Mouse (Mus musculus) monocyte, adult 5-6 weeks (primary cell): Measurements from ENCODE around the gene Me3. TPM values are rescaled to one million over a fixed set of nuclear protein-coding genes. Genes with fewer than 3 reads are reported as not detected.

Experiments used
- ATAC-seq: fragments of 153-309, 156-312 bp; replicated peaks from 2 replicates; pipeline ENCODE4 v1.8.0; 2017; ENCODE audit warnings: mild to moderate bottlenecking; ENCODE audit not compliant: low TSS enrichment, insufficient number of reproducible peaks, severe bottlenecking, poor library complexity, low FRiP score
- total RNA-seq: library from RNA; stranded (forward); fragments of 200-1000, 200-491, 200-594 nt; gene quantifications from 3 replicates; pipeline ENCODE4 v1.2.3, GENCODE M21; 2017

Me3 gene
- not detected in 3 replicates for total RNA-seq

GRCm38 (mm10) chr7:89632342-89633251 is at the start of gene Me3:
Gene Me3, plus strand, starts transcription at chr7:89632392.
- ATAC-seq = no peak

GRCm38 (mm10) chr7:89590039-89590438 is 42.2 kb upstream of the Me3 start:
- no peak for ATAC-seq

- no peak for ATAC-seq
Measured at GRCm38 (mm10) chr7:89590542-89591251, 41.5 kb upstream of the Me3 start.

GRCm38 (mm10) chr7:89595813-89596212 is 36.4 kb upstream of the Me3 start:
- no peak for ATAC-seq

GRCm38 (mm10) chr7:89605589-89606536 is 26.3 kb upstream of the Me3 start:
- no peak for ATAC-seq

GRCm38 (mm10) chr7:89607329-89607728 is 24.9 kb upstream of the Me3 start:
- ATAC-seq = no peak

- no peak for ATAC-seq
Measured at GRCm38 (mm10) chr7:89611236-89611635, 21.0 kb upstream of the Me3 start.

GRCm38 (mm10) chr7:89616235-89616634 is 16.0 kb upstream of the Me3 start:
- ATAC-seq = no peak

- no peak for ATAC-seq
Measured at GRCm38 (mm10) chr7:89623331-89623730, 8.9 kb upstream of the Me3 start.

GRCm38 (mm10) chr7:89627393-89627792 is 4.8 kb upstream of the Me3 start:
- ATAC-seq = no peak

- ATAC-seq = no peak
Measured at GRCm38 (mm10) chr7:89628006-89628405, 4.2 kb upstream of the Me3 start.

GRCm38 (mm10) chr7:89629006-89629405 is 3.2 kb upstream of the Me3 start:
- no peak for ATAC-seq

GRCm38 (mm10) chr7:89629914-89630313 is 2.3 kb upstream of the Me3 start:
- no peak for ATAC-seq

- no peak for ATAC-seq
Measured at GRCm38 (mm10) chr7:89630796-89631195, 1.4 kb upstream of the Me3 start.

GRCm38 (mm10) chr7:89640533-89640932 is 8.3 kb downstream of the Me3 start:
- ATAC-seq = no peak

GRCm38 (mm10) chr7:89640944-89641661 is 8.9 kb downstream of the Me3 start:
- ATAC-seq = no peak

GRCm38 (mm10) chr7:89645015-89645414 is 12.8 kb downstream of the Me3 start:
- ATAC-seq = no peak

- ATAC-seq = no peak
Measured at GRCm38 (mm10) chr7:89647864-89648263, 15.7 kb downstream of the Me3 start.
